Mouse (Mus musculus): ENCODE data around the gene Rars2.

The Rars2 gene

GRCm38 (mm10) chr4:34640731-34641130 is 26.0 kb downstream of the Rars2 start:
- no peak for DNase-seq (ENCODE audit: low spot score)

- no peak for DNase-seq (ENCODE audit: low spot score)
Observed at GRCm38 (mm10) chr4:34644779-34645178, 30.0 kb downstream of the Rars2 start.

GRCm38 (mm10) chr4:34653179-34653578 is 38.4 kb downstream of the Rars2 start:
- DNase-seq (ENCODE audit: low spot score): no peak

- DNase-seq (ENCODE audit: low spot score): no peak
Observed at GRCm38 (mm10) chr4:34656101-34656500, 41.3 kb downstream of the Rars2 start.

- DNase-seq (ENCODE audit: low spot score): no peak
Observed at GRCm38 (mm10) chr4:34659012-34659411, 44.3 kb downstream of the Rars2 start.

GRCm38 (mm10) chr4:34661514-34661913 is 46.8 kb downstream of the Rars2 start:
- DNase-seq (ENCODE audit: low spot score): no peak

- no peak for DNase-seq (ENCODE audit: low spot score)
Observed at GRCm38 (mm10) chr4:34661927-34662326, 47.2 kb downstream of the Rars2 start.

- no peak for DNase-seq (ENCODE audit: low spot score)
Observed at GRCm38 (mm10) chr4:34667923-34668322, 53.2 kb downstream of the Rars2 start.

- DNase-seq (ENCODE audit: low spot score): no peak
Observed at GRCm38 (mm10) chr4:34673721-34674120, 59.0 kb downstream of the Rars2 start.

- no peak for DNase-seq (ENCODE audit: low spot score)
Observed at GRCm38 (mm10) chr4:34680530-34680929, 65.8 kb downstream of the Rars2 start.

- DNase-seq (ENCODE audit: low spot score): peak; percentile 94
Observed at GRCm38 (mm10) chr4:34686874-34687567, 72.3 kb downstream of the Rars2 start, which contains the start of gene Slc35a1. TSS of gene Slc35a1 (minus strand) at chr4:34687438.

- no peak for DNase-seq (ENCODE audit: low spot score)
Observed at GRCm38 (mm10) chr4:34688021-34688420, 73.3 kb downstream of the Rars2 start.

- DNase-seq (ENCODE audit: low spot score): peak; percentile 45
Observed at GRCm38 (mm10) chr4:34701528-34701927, 86.8 kb downstream of the Rars2 start.

- no peak for DNase-seq (ENCODE audit: low spot score)
Observed at GRCm38 (mm10) chr4:34702231-34702630, 87.5 kb downstream of the Rars2 start.

GRCm38 (mm10) chr4:34703029-34703428 is 88.3 kb downstream of the Rars2 start:
- no peak for DNase-seq (ENCODE audit: low spot score)

- no peak for DNase-seq (ENCODE audit: low spot score)
Observed at GRCm38 (mm10) chr4:34707248-34707647, 92.5 kb downstream of the Rars2 start.

- no peak for DNase-seq (ENCODE audit: low spot score)
Observed at GRCm38 (mm10) chr4:34708127-34708526, 93.4 kb downstream of the Rars2 start.

All from ovary, postnatal 36 days (tissue).